Mouse (Mus musculus) limb, embryonic 13.5 days (tissue): Measurements from ENCODE around the gene Dlg1. TPM values are rescaled to one million over a fixed set of nuclear protein-coding genes. Genes with fewer than 3 reads are reported as not detected.

Experiments used
- ATAC-seq: fragments of 200-750 bp; cut with Nextera tagmentation; 2 replicates; pipeline ENCODE4 v1.8.0; 2017; ENCODE audit warnings: low read depth, moderate number of reproducible peaks, moderate TSS enrichment; ENCODE audit not compliant: low FRiP score
- H3K27ac ChIP-seq: fragments of 300-500 bp; sonication (generic); 2 replicates; pipeline ENCODE4 v1.5.1; 2015; ENCODE audit warnings: inconsistent platforms, mild to moderate bottlenecking, moderate library complexity
- H3K27me3 ChIP-seq: fragments of 300-500 bp; sonication (generic); 2 replicates; pipeline ENCODE4 v1.6.1; 2015; ENCODE audit warnings: mild to moderate bottlenecking, inconsistent platforms
- H3K36me3 ChIP-seq: fragments of 300-500 bp; sonication (generic); 2 replicates; pipeline ENCODE4 v1.6.1; 2015; ENCODE audit warnings: inconsistent platforms, mild to moderate bottlenecking, moderate library complexity
- H3K4me1 ChIP-seq: fragments of 300-500 bp; sonication (generic); 2 replicates; pipeline ENCODE4 v1.6.1; 2015; ENCODE audit warnings: inconsistent platforms
- H3K4me2 ChIP-seq: fragments of 300-500 bp; sonication (generic); replicated peaks from 2 replicates; pipeline ENCODE4 v1.6.1; 2015; ENCODE audit warnings: inconsistent platforms, mild to moderate bottlenecking, moderate library complexity
- H3K4me3 ChIP-seq: fragments of 300-500 bp; sonication (generic); 2 replicates; pipeline ENCODE4 v1.5.1; 2015; ENCODE audit warnings: moderate library complexity, mild to moderate bottlenecking, inconsistent platforms
- H3K9ac ChIP-seq: fragments of 300-500 bp; sonication (generic); 2 replicates; pipeline ENCODE4 v1.6.1; 2015; ENCODE audit warnings: mild to moderate bottlenecking, inconsistent platforms
- H3K9me3 ChIP-seq: fragments of 300-500 bp; sonication (generic); 2 replicates; pipeline ENCODE4 v1.6.1; 2016; ENCODE audit warnings: inconsistent platforms
- WGBS: fragments of 180-500 bp; shearing (Covaris S2); methylation state at CpG from one replicate; pipeline ENCODE4 v1.1.7; 2015; 5-methylcytosine and 5-hydroxymethylcytosine counted together
- polyA plus RNA-seq: library from polyadenylated mRNA; unstranded; fragments of >200 nt; fragmentation: Nextera tagmentation; extraction: Ambion mirVana; gene quantifications from 2 replicates; pipeline ENCODE4 v1.2.1, GENCODE M21; 2015

Gene Dlg1
- polyA plus RNA-seq, 1 experiment from 2014 or later = 35.6 TPM

DNA sequence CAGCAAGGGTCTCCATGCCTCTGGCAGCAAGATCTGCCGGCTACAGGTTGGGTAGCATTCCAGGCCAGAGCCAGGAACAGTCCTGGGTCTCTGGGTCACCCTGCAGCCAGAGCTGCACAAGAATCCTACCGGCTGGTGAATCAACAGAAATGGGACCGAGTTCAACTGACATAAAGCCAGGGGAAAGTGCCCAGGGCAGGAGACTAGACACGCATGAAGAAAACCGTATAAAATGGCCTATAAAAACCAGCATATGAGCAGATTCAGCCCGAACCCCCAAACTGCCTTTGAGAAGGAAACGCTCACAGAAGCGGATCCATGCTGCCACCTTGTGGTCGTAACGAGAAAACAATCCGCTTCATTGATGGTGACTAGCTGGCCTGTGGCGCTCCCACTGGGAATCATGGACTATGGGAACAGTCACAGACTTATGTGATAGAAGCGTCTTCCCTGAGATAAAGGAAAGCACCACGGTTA lies 255.0 kb downstream of the Dlg1 start:
- WGBS = 4% methylated on average over 14 of the region's 14 CpGs
- peak overlapping the region; percentile 52 for H3K4me2 ChIP-seq
- no peaks in the 10 kb centered on the region for H3K36me3 ChIP-seq
- no peaks in the 10 kb centered on the region for H3K27me3 ChIP-seq
- no peak for ATAC-seq
- 0 out of 2 replicates have a peak overlapping the region, but pooled peaks have one; percentile 10 for H3K4me3 ChIP-seq
- H3K9ac ChIP-seq = peak overlapping the region; percentile 50; the same call in 1 of the 2 replicates
- H3K9me3 ChIP-seq = no peaks in the 10 kb centered on the region
- no peak overlapping the region; the same call in 1 of the 2 replicates for H3K27ac ChIP-seq
- H3K4me1 ChIP-seq = peaks cover 4% of the 10 kb centered on the region

DNA sequence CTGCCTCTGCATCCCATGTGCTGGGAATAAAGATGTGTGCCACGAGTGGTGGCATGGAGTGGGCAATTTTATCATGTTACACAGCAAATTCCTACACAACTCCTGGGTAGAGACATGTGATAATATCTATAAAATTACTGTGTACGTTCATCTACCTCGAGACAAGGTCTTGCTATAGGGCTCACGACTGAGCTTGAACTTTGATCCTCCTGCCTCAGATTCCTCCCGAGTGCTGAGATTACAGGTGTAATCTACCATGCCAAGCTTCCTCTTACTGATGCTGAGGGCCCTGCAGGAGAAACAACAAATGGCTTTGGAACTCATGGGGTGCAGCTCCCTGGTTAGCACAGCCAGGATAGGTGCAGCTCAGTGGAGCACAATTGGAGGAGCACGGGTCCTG lies 261.1 kb downstream of the Dlg1 start:
- Histone ChIP-seq H3K9ac (no peak overlapping the region), H3K9me3 (no peaks in the 10 kb centered on the region), H3K4me1 (no peaks in the 10 kb centered on the region), H3K4me2 (no peak overlapping the region), H3K27me3 (no peaks in the 10 kb centered on the region), H3K4me3 (no peak overlapping the region), H3K27ac (no peak overlapping the region), H3K36me3 (no peaks in the 10 kb centered on the region)
- WGBS = 83% methylated on average over 6 of the region's 6 CpGs
- ATAC-seq = no peak

Other genes starting within 250 kb of the Dlg1 start
- 22.3 and 25.0 TPM in 2 replicates for gene Bdh1, start 241.2 kb upstream of the Dlg1 start, polyA plus RNA-seq
- 2.1 and 2.5 TPM in 2 replicates for gene Meltf, start 215.4 kb downstream of the Dlg1 start, polyA plus RNA-seq